Mouse (Mus musculus) CD8-positive naive resting alpha-beta T cell, adult 2 months (primary cell): Measurements from ENCODE around the gene Gm13272.
"Not testable (repeated sequence)": the region's sequence is repeated elsewhere in the genome, so short reads cannot be mapped to it uniquely, and the experiment has no call there.

Source experiments
- DNase-seq, 2 experiments: peaks; one replicate each; pipeline ENCODE4 v3.0.0; 2022; ENCODE audit warnings: low read depth in 2 of 2, low spot score in 2 of 2

Gm13272 gene

DNA sequence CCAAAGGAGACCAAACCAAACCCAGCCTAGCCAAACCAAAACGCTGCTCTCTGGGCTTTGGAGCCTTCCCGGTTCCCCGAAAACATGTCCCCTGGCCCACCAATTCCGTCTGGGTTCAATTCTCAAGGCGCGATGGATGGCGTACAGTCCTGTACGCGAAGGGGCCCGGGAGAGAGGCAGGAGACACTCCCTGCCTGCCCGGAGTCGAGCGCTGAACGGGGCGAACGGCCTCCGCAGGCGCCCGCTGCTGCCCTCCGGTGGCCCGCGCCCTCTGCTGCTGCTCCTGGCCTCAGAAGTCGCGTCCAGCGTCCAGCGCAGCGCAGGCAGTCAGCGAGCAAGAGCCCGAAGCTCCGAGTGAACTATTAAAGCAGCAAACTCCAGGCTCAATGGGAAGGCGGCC is 2.7 kb downstream of the Gm13272 start:
- DNase-seq = not testable (repeated sequence)

DNA sequence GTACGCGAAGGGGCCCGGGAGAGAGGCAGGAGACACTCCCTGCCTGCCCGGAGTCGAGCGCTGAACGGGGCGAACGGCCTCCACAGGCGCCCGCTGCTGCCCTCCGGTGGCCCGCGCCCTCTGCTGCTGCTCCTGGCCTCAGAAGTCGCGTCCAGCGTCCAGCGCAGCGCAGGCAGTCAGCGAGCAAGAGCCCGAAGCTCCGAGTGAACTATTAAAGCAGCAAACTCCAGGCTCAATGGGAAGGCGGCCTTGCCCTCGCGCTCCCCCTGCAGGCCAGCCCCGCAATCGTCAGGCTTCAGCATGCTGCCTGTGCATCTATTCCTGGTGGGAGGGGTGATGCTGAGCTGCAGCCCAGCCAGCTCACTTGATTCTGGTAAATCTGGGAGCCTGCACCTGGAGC is 5.8 kb downstream of the Gm13272 start, which contains the start of gene Gm13276:
Gm13276 (plus strand) TSS at position 301 of the 400 bp plus-strand sequence.
- not testable (repeated sequence) for DNase-seq

- DNase-seq = peak; percentile 54 to 61
Measured at GRCm38 (mm10) chr4:88788402-88788801, 8.8 kb downstream of the Gm13272 start, which contains the start of gene Gm13277. Gene Gm13277 (plus strand): TSS chr4:88788632.

- DNase-seq = not testable (repeated sequence)
Measured at GRCm38 (mm10) chr4:88791250-88791649, 11.6 kb downstream of the Gm13272 start, which contains the start of gene Gm13278. Gene Gm13278 (plus strand): TSS chr4:88791550.

DNA sequence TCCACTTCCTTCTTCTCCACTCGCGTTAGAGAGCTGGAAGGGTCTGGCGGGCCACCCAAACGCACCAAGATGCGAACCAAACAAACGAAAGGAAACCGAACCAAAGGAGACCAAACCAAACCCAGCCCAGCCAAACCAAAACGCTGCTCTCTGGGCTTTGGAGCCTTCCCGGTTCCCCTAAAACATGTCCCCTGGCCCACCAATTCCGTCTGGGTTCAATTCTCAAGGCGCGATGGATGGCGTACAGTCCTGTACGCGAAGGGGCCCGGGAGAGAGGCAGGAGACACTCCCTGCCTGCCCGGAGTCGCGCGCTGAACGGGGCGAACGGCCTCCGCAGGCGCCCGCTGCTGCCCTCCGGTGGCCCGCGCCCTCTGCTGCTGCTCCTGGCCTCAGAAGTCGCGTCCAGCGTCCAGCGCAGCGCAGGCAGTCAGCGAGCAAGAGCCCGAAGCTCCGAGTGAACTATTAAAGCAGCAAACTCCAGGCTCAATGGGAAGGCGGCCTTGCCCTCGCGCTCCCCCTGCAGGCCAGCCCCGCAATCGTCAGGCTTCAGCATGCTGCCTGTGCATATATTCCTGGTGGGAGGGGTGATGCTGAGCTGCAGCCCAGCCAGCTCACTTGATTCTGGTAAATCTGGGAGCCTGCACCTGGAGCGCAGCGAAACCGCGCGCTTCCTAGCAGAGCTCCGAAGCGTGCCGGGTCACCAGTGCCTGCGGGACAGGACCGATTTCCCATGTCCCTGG is 14.5 kb downstream of the Gm13272 start, which contains the start of gene Gm13275:
Gm13275 (plus strand) TSS at position 552 of the 740 bp plus-strand sequence.
- DNase-seq = peak; percentile 79 to 86

GRCm38 (mm10) chr4:88797097-88797496 is 17.4 kb downstream of the Gm13272 start, which contains the start of gene Gm13279:
Gene Gm13279 (plus strand): TSS chr4:88797397.
- DNase-seq = not testable (repeated sequence)

- not testable (repeated sequence) for DNase-seq
Measured at GRCm38 (mm10) chr4:88799365-88799764, 19.7 kb downstream of the Gm13272 start, which contains the start of gene Gm13285. Gene Gm13285 (plus strand): TSS chr4:88799665.

- not testable (repeated sequence) for DNase-seq
Measured at GRCm38 (mm10) chr4:88802954-88803353, 23.3 kb downstream of the Gm13272 start, which contains the start of gene Gm13287. Gene Gm13287 (plus strand): TSS chr4:88803254.

GRCm38 (mm10) chr4:88805231-88805630 is 25.6 kb downstream of the Gm13272 start, which contains the start of gene Gm13288:
Gene Gm13288 (plus strand): TSS chr4:88805531.
- DNase-seq = not testable (repeated sequence)

DNA sequence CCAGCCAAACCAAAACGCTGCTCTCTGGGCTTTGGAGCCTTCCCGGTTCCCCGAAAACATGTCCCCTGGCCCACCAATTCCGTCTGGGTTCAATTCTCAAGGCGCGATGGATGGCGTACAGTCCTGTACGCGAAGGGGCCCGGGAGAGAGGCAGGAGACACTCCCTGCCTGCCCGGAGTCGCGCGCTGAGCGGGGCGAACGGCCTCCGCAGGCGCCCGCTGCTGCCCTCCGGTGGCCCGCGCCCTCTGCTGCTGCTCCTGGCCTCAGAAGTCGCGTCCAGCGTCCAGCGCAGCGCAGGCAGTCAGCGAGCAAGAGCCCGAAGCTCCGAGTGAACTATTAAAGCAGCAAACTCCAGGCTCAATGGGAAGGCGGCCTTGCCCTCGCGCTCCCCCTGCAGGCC is 26.1 kb downstream of the Gm13272 start:
- peak in 1 of 2 experiments; percentile 8 for DNase-seq

DNA sequence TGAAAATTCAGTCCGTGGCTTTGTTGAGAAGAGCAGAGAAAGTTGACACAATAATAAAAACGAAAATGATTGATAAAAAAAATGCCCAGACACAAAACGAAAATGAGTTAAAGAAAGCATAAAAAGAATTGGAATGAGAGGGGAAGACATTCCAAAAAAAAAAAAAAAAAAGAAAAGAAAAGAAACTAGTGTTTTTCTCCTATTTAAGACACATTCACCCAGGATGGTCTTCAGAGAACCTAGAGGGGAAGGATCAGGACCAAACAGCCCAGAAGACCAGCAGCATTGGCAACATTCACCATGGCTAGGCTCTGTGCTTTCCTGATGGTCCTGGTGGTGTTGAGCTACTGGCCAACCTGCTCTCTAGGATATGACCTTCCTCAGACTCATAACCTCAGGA is 36.3 kb downstream of the Gm13272 start, which contains the start of gene Ifna7:
Ifna7 (plus strand) TSS at position 301 of the 400 bp plus-strand sequence.
- no peak for DNase-seq

GRCm38 (mm10) chr4:88819659-88820058 is 40.0 kb downstream of the Gm13272 start, which contains the start of gene Ifna11:
Gene Ifna11 (plus strand): TSS chr4:88819959.
- no peak for DNase-seq

GRCm38 (mm10) chr4:88822995-88823394 is 43.3 kb downstream of the Gm13272 start:
- peak in 1 of 2 experiments; percentile 25 for DNase-seq

DNA sequence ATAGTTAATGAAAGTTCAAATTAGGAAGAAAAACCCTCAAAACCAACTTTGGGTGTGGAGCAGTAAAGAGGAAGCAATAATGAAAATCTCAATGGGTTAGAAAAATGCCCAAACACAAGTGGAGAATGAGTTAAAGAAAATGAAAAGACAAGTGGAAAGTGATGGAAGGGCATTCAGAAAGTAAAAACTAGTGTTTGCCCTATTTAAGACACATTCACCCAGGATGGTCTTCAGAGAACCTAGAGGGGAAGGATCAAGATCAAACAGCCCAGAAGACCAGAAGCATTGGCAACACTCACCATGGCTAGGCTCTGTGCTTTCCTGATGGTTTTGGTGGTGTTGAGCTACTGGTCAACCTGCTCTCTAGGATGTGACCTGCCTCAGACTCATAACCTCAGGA is 47.5 kb downstream of the Gm13272 start, which contains the start of gene Ifna6:
Ifna6 (plus strand) TSS at position 301 of the 400 bp plus-strand sequence.
- DNase-seq = not testable (repeated sequence)
